Mouse (Mus musculus): ENCODE data around the gene Reep3. TPM values are rescaled to one million over a fixed set of nuclear protein-coding genes. Genes with fewer than 3 reads are reported as not detected.

Gene Reep3
- total RNA-seq, 2 experiments from 2014 or later, result 9.7 to 10.8 TPM

DNA sequence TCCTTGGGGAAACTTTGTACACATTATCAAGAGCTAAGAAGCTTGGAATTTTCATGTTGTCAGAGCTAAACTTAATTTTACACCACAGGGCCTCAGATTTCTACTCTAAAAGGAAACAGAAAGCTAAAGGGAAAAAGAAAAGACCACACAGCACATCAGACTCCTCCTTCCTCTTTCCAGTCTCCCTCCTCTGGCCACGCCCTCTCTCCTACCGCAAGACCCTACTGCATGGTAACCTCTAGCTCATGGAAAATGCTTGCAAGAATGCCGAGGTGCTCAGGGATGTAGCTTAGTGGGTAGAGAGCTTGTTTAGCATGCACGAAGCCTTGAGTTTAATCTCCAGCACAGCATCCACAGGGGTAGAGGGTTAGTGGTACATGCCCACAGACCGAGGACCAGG, 24.9 kb downstream of the Reep3 start:
- no peak for DNase-seq
- Histone ChIP-seq H3K27ac (peak overlapping the region; percentile 9), H3K4me3 (peak overlapping the region; percentile 29)
- intact Hi-C loops (cut with DNase I), result no loop called here
- TF ChIP-seq CTCF (IDR thresholded peaks at IDR 0.05), result no peak

DNA sequence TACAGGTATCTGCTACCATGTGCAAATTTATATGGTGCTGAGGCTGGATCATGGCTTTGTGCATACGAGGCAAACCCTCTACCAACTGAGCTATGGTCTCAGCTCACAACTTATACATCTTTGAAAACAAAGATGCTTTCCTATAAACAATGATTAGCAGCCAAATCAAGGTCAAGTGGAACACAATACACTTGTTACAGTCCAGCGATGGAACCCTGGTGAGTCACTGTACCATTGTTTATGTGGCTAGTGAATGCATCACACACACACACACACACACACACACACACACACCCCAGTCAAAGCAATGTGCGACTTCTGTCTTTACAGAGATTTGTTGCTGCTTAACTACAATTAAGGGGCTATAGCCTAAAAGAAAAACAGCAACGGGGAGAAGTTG, 25.4 kb downstream of the Reep3 start:
- DNase-seq, result no peak
- peak overlapping the region; percentile 16; the same call in 1 of the 2 replicates for H3K27ac ChIP-seq
- no peak for TF ChIP-seq CTCF (IDR thresholded peaks at IDR 0.05)
- peak overlapping the region; percentile 29 for H3K4me3 ChIP-seq
- intact Hi-C loops (cut with DNase I), result no loop called here

DNA sequence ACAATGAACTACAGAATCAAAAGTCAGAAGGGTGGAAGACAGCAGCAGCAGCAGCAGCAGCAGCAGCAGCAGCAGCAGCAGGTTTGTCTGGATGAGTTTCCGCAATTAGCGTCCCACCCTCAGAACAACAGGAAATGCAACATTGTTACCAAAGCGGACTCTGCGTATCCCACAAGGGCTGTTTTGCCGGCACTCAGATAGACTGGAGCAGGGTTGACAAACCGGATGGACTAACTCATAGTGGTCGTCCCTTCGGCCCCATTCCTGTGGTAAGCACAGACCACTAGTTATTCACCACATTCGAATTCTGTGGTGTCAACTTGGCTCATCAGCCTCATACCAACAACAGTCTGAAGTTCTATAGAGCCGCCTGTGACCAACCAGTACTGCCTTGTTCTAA, 27.7 kb downstream of the Reep3 start:
- Histone ChIP-seq H3K4me3 (peak overlapping the region; percentile 50), H3K27ac (peak overlapping the region; percentile 74)
- intact Hi-C loops (cut with DNase I), result no loop called here
- no peak for TF ChIP-seq CTCF (IDR thresholded peaks at IDR 0.05)
- DNase-seq, result no peak

DNA sequence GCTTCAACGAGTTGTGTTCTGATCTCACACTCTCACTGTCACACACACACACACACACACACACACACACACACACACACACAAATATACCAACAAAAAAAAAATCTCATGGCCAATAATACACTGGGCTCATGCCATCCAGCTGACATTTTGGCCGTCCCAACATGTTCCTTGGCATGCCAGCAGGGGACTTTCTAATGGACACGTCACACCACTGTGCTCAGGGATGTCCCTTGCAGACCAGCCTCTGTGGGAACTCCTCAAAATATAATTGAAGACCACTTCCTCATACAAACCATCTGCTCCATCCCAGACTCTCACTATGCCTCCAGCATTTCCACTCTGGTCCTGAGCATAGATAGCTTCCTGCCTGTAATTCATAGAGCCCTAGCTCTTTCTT, 30.3 kb downstream of the Reep3 start:
- TF ChIP-seq CTCF (IDR thresholded peaks at IDR 0.05), result no peak

DNA sequence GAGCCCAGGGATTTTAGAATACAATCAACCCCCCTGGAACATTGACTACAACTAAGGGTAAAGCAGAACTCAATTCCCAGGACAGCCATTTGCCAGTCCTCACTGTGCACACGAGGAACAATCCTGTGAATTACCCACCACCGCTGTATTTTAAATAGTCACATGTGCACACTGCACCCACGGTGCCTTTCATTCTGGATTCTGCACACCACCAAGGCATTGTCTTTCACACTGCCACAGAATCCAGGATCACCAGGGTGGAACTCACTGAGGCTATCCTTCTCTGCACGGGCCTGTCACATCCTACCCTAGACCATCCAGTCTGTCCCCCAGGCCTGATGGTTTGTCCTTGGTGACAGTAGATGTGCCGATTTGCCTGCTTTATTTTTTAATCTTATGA, 30.8 kb downstream of the Reep3 start:
- H3K4me3 ChIP-seq, result no peak overlapping the region
- no peak overlapping the region for H3K27ac ChIP-seq
- intact Hi-C loops (cut with DNase I), result no loop called here
- no peak for DNase-seq
- TF ChIP-seq CTCF (IDR thresholded peaks at IDR 0.05), result no peak

More for the DNA sequence above, 30.3 kb downstream of the Reep3 start:
- Histone ChIP-seq H3K27ac (no peak overlapping the region), H3K4me3 (no peak overlapping the region)
- intact Hi-C loops (cut with DNase I), result no loop called here
- DNase-seq, result no peak

DNA sequence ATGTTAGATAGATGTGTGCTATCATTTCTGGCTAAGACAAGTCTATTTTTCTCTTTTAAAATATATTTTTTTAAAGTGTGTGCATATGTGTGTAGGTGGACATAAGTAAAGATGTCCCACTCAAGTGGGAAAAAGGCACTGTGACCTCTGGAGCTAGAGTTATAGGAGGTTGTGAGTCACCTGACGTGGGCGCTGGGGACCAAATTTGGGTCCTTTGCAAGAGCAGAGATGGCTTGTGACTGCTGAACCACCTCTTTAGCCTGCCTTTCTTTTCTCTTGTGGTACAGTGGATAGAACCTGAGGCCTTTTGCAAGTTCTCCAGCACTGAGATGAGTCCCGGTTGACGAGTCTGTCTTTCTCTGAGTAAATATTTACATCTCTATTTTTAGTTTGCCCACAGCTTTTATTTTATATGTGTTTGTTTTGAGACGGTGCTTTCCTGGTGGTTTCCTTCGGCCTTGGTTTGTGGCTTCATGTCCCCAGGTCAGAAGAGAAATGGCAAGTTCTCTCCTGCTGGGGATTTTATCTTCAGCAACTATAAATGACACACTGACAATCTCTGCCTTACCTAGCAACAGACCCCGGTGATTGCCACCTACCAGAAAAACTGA, 31.4 kb downstream of the Reep3 start:
- H3K4me3 ChIP-seq, result no peak overlapping the region
- H3K27ac ChIP-seq, result no peak overlapping the region
- intact Hi-C loops (cut with DNase I), result no loop called here
- TF ChIP-seq CTCF (IDR thresholded peaks at IDR 0.05), result no peak
- DNase-seq, result no peak

DNA sequence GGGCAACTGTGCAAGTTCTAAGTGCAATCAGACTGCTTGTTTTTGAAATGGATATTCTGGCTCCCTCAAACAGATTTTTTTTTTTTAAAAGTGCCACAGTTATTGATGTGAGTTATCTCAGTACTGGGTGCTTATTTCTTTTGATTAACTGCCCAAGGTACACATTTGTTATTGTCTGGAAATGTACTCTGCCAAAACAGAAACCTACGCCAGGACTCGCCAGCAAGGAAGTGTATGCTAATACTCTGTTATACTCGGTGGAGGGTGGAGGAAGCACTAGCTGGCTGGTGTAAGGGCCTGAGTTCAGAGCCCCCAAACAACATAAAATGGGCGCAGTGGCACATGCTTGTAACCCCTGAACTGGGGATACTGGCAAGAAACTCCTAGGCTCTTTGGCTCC, 34.9 kb downstream of the Reep3 start:
- peak overlapping the region; percentile 3; the same call in 1 of the 2 replicates for H3K4me3 ChIP-seq
- no peak for DNase-seq
- H3K27ac ChIP-seq, result peak overlapping the region; percentile 62; the same call in 1 of the 2 replicates
- intact Hi-C loops (cut with DNase I), result no loop called here
- TF ChIP-seq CTCF (IDR thresholded peaks at IDR 0.05), result no peak

DNA sequence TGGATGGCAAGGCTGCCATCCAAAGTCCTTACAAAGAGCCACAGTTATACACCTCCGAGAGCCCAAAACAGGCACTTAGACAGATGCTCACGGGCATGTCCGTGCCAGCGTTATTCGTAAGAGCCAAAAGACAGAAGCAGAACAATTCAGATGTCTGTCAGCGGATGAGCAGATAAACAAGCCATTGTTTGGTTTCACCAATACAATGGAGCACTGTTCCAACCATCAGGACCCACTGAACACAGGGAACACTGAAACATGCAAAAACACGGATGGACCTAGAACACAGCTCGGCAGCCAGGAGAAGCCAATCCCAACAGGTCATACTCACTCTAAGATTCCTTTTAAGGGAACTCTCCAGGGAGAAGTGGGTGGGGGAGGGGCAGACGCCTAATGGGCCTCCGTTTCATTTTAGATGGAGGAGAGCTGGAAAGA, 35.4 kb downstream of the Reep3 start:
- intact Hi-C loops (cut with DNase I), result no loop called here
- DNase-seq, result no peak
- H3K4me3 ChIP-seq, result peak overlapping the region; percentile 3; the same call in 1 of the 2 replicates
- TF ChIP-seq CTCF (IDR thresholded peaks at IDR 0.05), result no peak
- peak overlapping the region; percentile 62; the same call in 1 of the 2 replicates for H3K27ac ChIP-seq

DNA sequence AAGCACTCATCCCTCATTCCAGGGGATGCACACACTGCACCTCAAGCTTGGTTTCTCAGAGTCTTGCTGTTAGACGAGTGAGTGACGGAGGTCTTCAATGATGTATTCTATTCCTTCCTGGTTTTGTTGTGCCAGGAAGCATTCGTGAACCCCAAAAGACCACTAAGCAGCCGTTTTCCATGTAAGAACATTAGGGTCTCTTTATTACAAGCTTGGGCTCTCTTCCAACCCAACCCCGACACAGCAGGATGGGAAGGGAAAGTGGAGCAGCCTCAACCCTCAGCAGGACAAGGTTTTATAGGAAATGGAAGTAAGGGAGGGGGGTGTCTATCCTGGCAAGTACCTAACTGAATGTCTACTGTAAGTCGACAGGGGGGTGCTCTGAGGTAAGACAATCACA, 38.0 kb downstream of the Reep3 start:
- intact Hi-C loops (cut with DNase I), result loop anchor here (5.0 kb wide), 1 partner anchor 39 kb away; the partner anchor contains the start of genes Jmjd1c and Reep3
- peak overlapping the region; percentile 38 for H3K4me3 ChIP-seq
- no peak for TF ChIP-seq CTCF (IDR thresholded peaks at IDR 0.05)
- H3K27ac ChIP-seq, result peak overlapping the region; percentile 70
- no peak for DNase-seq

DNA sequence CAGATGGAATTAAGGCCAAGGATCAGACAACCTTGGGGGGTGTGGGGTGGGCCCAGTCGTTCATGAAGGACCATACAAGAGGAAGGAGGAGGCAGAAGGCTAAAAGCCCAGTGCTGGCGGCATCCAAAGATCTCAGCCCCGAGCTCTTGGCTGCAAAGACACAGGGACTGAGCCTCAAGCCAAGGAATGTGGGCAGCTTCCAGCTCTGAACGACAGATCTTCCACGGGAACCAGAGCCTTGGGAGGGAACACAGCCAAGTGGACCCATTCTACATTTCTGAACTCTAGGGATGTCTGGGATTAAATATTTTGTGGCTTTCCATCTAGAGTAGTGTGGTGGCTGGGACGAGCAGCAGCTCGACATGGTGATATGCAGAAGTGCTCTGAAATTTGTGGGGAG, 38.4 kb downstream of the Reep3 start:
- peak overlapping the region; percentile 38 for H3K4me3 ChIP-seq
- no peak for TF ChIP-seq CTCF (IDR thresholded peaks at IDR 0.05)
- DNase-seq, result peak; percentile 84
- intact Hi-C loops (cut with DNase I), result loop anchor here (5.0 kb wide), 1 partner anchor 39 kb away; the partner anchor contains the start of genes Jmjd1c and Reep3
- peak overlapping the region; percentile 70 for H3K27ac ChIP-seq

DNA sequence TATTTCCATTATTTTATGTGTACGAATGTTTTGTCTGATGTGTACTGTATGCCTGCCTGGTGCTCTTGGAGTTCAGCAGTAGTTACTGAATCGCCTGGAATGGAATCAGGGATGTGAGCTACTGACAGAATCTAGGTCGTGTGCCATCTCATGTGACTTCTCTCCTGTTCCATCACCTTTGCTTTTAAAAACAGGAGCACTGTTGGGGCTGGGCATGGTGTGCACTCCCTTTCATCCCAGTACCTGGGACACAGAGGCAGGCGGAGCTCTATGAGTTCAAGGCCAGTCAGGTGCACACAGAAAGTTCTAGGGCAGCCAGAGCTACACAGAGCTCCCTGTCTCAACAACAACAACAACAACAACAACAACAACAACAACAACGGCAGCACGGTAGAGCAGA, 39.0 kb downstream of the Reep3 start:
- intact Hi-C loops (cut with DNase I), result loop anchor here (5.0 kb wide), 1 partner anchor 40 kb away; the partner anchor contains the start of genes Jmjd1c and Reep3
- Histone ChIP-seq H3K27ac (peak overlapping the region; percentile 70), H3K4me3 (no peak overlapping the region)
- DNase-seq, result no peak
- TF ChIP-seq CTCF (IDR thresholded peaks at IDR 0.05), result no peak

DNA sequence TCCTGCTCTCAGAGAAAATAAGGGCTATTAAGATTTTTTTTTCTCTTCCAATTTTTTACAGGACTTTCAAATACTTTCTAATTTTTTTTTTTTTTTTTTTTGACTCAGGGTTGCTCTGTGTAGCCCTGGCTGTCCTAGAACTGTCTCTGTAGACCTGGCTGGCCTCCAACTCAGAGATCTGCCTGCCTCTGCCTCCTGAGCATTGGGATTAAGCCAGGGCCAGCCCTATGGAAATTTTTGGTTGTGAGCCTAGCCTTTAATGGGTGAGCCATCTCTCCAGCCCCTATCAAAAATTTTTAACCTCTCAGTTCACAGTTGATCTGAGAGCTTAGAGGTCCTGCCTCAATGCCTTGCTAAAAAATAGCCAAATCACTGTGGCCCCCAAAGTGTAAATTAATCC, 39.5 kb downstream of the Reep3 start:
- DNase-seq, result no peak
- TF ChIP-seq CTCF (IDR thresholded peaks at IDR 0.05), result no peak

More for the DNA sequence above, 39.5 kb downstream of the Reep3 start:
- peak overlapping the region; percentile 83 for H3K27ac ChIP-seq
- no peak overlapping the region for H3K4me3 ChIP-seq
- intact Hi-C loops (cut with DNase I), result loop anchor here (5.0 kb wide), 1 partner anchor 40 kb away; the partner anchor contains the start of genes Jmjd1c and Reep3

Measured in gastrocnemius, adult 2 months (tissue).